Mouse (Mus musculus): ENCODE measurements around the gene Orc6.

- TF ChIP-seq CTCF (IDR thresholded peaks at IDR 0.05; ENCODE audit: control insufficient read depth, insufficient read depth, low read length), result no peak
- no peak for TF ChIP-seq POLR2A (IDR thresholded peaks at IDR 0.05; ENCODE audit: borderline replicate concordance, control insufficient read depth, low read depth, low read length)
These were observed 53.9 kb downstream of the Orc6 start for GRCm38 (mm10) chr8:85353287-85353686.

Data from bone marrow, adult 2 months (tissue).